Comparison of ENCODE assay signal across 13 mouse cellular contexts in the genomic region with DNA sequence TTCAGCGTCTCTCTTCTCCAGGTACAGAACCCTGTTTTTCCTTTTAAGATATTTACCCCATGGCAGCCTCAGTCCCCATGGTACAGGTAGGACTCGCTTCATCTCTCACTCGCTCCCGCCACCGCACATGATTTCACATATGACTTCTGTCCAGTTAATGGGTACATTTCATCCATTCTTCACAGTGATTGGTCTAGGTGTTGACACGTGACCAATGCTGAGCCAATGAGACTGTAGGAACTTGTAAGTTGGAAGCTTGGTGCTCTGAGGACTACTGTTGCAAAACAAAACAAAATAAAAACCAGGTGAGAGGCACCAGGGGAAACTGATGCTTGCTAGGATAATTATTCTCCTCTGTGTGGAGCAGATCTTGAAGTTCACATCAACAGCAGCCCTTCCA. TPM values are rescaled to one million over a fixed set of nuclear protein-coding genes. Genes with fewer than 3 reads are reported as not detected.
DNase-seq lines count a peak whose midpoint lies in the region; ATAC-seq and TF ChIP-seq lines count a peak whose summit lies in the region.
"Had no signal": no experiment of that assay in that cellular context is flagged by ENCODE, and none has a peak within 500 bp of the region (broad histone marks: within the 10 kb centered on the region; RNA-seq: fewer than 3 reads in every experiment).

No protein-coding gene starts in this region.

- H3K4me3 ChIP-seq in neural tube, embryonic 12.5 days, result no peak overlapping the region
- H3K4me3 ChIP-seq in forebrain, embryonic 12.5 days (replicated peaks), result peak overlapping the region; percentile 19; the same call in 1 of the 2 replicates
- no peak overlapping the region for H3K4me3 ChIP-seq in hindbrain, postnatal 0 days (ENCODE audit: low read length)
- no peak overlapping the region for H3K4me3 ChIP-seq in neural tube, embryonic 15.5 days (replicated peaks)
- H3K4me3 ChIP-seq: heart, embryonic 15.5 days; myocyte had no signal

- no peak overlapping the region for H3K9ac ChIP-seq in neural tube, embryonic 12.5 days
- no peak overlapping the region for H3K9ac ChIP-seq in forebrain, embryonic 12.5 days
- H3K9ac ChIP-seq in hindbrain, postnatal 0 days (replicated peaks; ENCODE audit: low read length), result no peak overlapping the region
- no peak overlapping the region for H3K9ac ChIP-seq in neural tube, embryonic 15.5 days (replicated peaks)
- H3K9ac ChIP-seq: heart, embryonic 15.5 days had no signal

- H3K4me2 ChIP-seq in neural tube, embryonic 12.5 days (replicated peaks), result peak overlapping the region; percentile 38; the same call in 1 of the 2 replicates
- peak overlapping the region; percentile 43 for H3K4me2 ChIP-seq in forebrain, embryonic 12.5 days
- H3K4me2 ChIP-seq in hindbrain, postnatal 0 days (ENCODE audit: low read depth, low read length), result no peak overlapping the region
- H3K4me2 ChIP-seq in neural tube, embryonic 15.5 days, result peak overlapping the region; percentile 50
- H3K4me2 ChIP-seq: heart, embryonic 15.5 days had no signal

- no peaks in the 10 kb centered on the region for H3K9me3 ChIP-seq in neural tube, embryonic 12.5 days
- H3K9me3 ChIP-seq in forebrain, embryonic 12.5 days, result peaks cover 4% of the 10 kb centered on the region; the same call in 1 of the 2 replicates
- H3K9me3 ChIP-seq in hindbrain, postnatal 0 days (ENCODE audit: low read length), result no peaks in the 10 kb centered on the region
- H3K9me3 ChIP-seq in neural tube, embryonic 15.5 days (replicated peaks), result no peaks in the 10 kb centered on the region
- H3K9me3 ChIP-seq: heart, embryonic 15.5 days had no signal

- H3K36me3 ChIP-seq in neural tube, embryonic 12.5 days, result no peaks in the 10 kb centered on the region
- H3K36me3 ChIP-seq in forebrain, embryonic 12.5 days (replicated peaks), result no peaks in the 10 kb centered on the region
- no peaks in the 10 kb centered on the region for H3K36me3 ChIP-seq in hindbrain, postnatal 0 days (ENCODE audit: insufficient read depth, low read length)
- H3K36me3 ChIP-seq in neural tube, embryonic 15.5 days, result no peaks in the 10 kb centered on the region
- H3K36me3 ChIP-seq: heart, embryonic 15.5 days had no signal

- 96% methylated on average over 6 of the region's 6 CpGs for WGBS in neural tube, embryonic 12.5 days
- WGBS in forebrain, embryonic 12.5 days, result 89% methylated on average over 6 of the region's 6 CpGs
- WGBS in hindbrain, postnatal 0 days, result 94% methylated on average over 6 of the region's 6 CpGs
- WGBS in neural tube, embryonic 15.5 days, result 97% methylated on average over 6 of the region's 6 CpGs

- TF ChIP-seq CTCF in hindbrain, postnatal 0 days (IDR thresholded peaks at IDR 0.05; ENCODE audit: low read depth), result no peak

- DNase-seq in neural tube, embryonic 10.5 days (ENCODE audit: extremely low spot score, low spot score), result no peak
- DNase-seq in hindbrain, postnatal 0 days (ENCODE audit: low spot score), result no peak
- no peak for DNase-seq in cerebellum, postnatal 4 days (ENCODE audit: low spot score in 2 of 2)
- DNase-seq in gastrocnemius, adult 18-20 months (ENCODE audit: low spot score), result no peak
- DNase-seq: adrenal gland, postnatal 14 days had no signal

- H3K27me3 ChIP-seq in neural tube, embryonic 12.5 days (replicated peaks), result peaks cover 4% of the 10 kb centered on the region; the same call in 1 of the 2 replicates
- peaks cover 81% of the 10 kb centered on the region for H3K27me3 ChIP-seq in forebrain, embryonic 12.5 days
- H3K27me3 ChIP-seq in hindbrain, postnatal 0 days (ENCODE audit: insufficient read depth, low read length), result no peaks in the 10 kb centered on the region
- H3K27me3 ChIP-seq in neural tube, embryonic 15.5 days (replicated peaks), result no peaks in the 10 kb centered on the region
- H3K27me3 ChIP-seq: heart, embryonic 15.5 days had no signal

- no peak for ATAC-seq in neural tube, embryonic 12.5 days (ENCODE audit: low FRiP score, low read depth)
- ATAC-seq in forebrain, embryonic 12.5 days (ENCODE audit: low FRiP score), result no peak
- ATAC-seq in hindbrain, postnatal 0 days, result no peak
- ATAC-seq in neural tube, embryonic 15.5 days (ENCODE audit: low FRiP score), result no peak

- peaks cover 6% of the 10 kb centered on the region for H3K4me1 ChIP-seq in neural tube, embryonic 12.5 days
- peaks cover 13% of the 10 kb centered on the region for H3K4me1 ChIP-seq in forebrain, embryonic 12.5 days
- peaks cover 3% of the 10 kb centered on the region; the same call in 1 of the 2 replicates for H3K4me1 ChIP-seq in hindbrain, postnatal 0 days (ENCODE audit: insufficient read depth, low read length)
- peaks cover 33% of the 10 kb centered on the region for H3K4me1 ChIP-seq in neural tube, embryonic 15.5 days

- H3K27ac ChIP-seq in neural tube, embryonic 12.5 days, result no peak overlapping the region
- no peak overlapping the region; the same call in 1 of the 2 replicates for H3K27ac ChIP-seq in forebrain, embryonic 12.5 days
- H3K27ac ChIP-seq in hindbrain, postnatal 0 days, result peak overlapping the region; percentile 3; the same call in 1 of the 2 replicates
- peak overlapping the region; percentile 58 for H3K27ac ChIP-seq in neural tube, embryonic 15.5 days (replicated peaks)
- H3K27ac ChIP-seq: heart, embryonic 15.5 days; macrophage had no signal

RNA-seq across cellular contexts. Expression of a gene that starts 22.9 kb away (rescaled TPM):
- 0.89 TPM in 2 replicates for polyA plus RNA-seq in neural tube, embryonic 12.5 days (2016; fragmentation: Nextera tagmentation; extraction: Ambion mirVana)
- polyA plus RNA-seq in forebrain, embryonic 12.5 days (2016; fragmentation: Nextera tagmentation; extraction: Ambion mirVana), result 0.62 and 1.2 TPM in 2 replicates
- 0.73 and 0.79 TPM in 2 replicates for total RNA-seq in hindbrain, postnatal 0 days (2014; rRNA removed)
- polyA plus RNA-seq in hindbrain, postnatal 0 days (2015; fragmentation: Nextera tagmentation; extraction: Ambion mirVana), result 2.3 and 2.7 TPM in 2 replicates
- polyA plus RNA-seq in neural tube, embryonic 15.5 days (2015; fragmentation: Nextera tagmentation; extraction: Ambion mirVana), result 1.3 and 1.4 TPM in 2 replicates
- total RNA-seq in gastrocnemius, adult 18-20 months (2021), result not detected
- total RNA-seq: adrenal gland, postnatal 14 days had no signal
- polyA plus RNA-seq: liver, embryonic 16.5 days; macrophage; spleen, adult 2 months had no signal

Comparison
In these comparisons a context has a peak if more than half of its experiments do, and no peak if none do; other contexts are left out.
1. H3K27ac ChIP-seq: peak in hindbrain, postnatal 0 days (single experiment) and neural tube, embryonic 15.5 days (single experiment); none in neural tube, embryonic 12.5 days (single experiment) and forebrain, embryonic 12.5 days (single experiment).